Mouse (Mus musculus): ENCODE results near the gene Exoc3l4. TPM values are rescaled to one million over a fixed set of nuclear protein-coding genes. Genes with fewer than 3 reads are reported as not detected.

Gene Exoc3l4
- total RNA-seq, 4 experiments from 2014 or later, result 1.7 to 2.5 (median 2.0) TPM

DNA sequence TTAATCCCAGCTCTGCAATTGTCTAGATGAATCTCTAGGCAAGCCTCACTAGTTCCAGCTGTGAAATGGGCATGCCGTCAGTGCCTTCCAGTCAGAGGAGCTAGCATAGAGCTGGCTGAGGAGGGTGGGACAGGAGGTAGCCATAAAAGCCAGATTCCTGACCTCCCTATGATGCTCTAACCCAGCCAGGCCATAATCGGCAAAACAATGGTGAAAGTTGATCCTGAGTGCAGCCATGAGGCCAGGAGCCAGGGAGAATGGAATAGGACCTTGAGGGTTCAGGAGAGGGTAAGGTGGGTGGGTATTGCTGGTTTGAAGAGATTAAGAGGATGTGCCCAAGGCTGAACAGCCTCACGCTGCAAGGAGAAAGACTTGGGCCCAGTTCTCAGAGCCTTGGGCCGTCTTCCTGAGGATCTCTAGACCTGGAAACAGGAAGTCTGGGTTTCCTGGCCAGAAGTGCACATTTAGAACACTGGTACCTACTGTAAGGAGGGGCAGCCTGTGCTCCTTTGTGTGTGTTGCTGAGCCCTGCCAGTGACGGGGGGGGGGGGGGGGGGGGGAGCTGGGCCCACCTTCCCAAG, 16.0 kb downstream of the Exoc3l4 start:
- no peak for DNase-seq (ENCODE audit: low spot score in 2 of 2)

- no peak for DNase-seq (ENCODE audit: low spot score in 2 of 2)
These were observed 17.4 kb downstream of the Exoc3l4 start for GRCm38 (mm10) chr12:111434164-111434744.

GRCm38 (mm10) chr12:111434745-111435327, 18.0 kb downstream of the Exoc3l4 start:
- DNase-seq (ENCODE audit: low spot score in 2 of 2), result no peak

GRCm38 (mm10) chr12:111436170-111436569, 19.4 kb downstream of the Exoc3l4 start:
- no peak for DNase-seq (ENCODE audit: low spot score in 2 of 2)

GRCm38 (mm10) chr12:111436640-111437039, 19.8 kb downstream of the Exoc3l4 start:
- peak in 1 of 2 experiments; percentile 60 for DNase-seq (ENCODE audit: low spot score in 2 of 2)

DNA sequence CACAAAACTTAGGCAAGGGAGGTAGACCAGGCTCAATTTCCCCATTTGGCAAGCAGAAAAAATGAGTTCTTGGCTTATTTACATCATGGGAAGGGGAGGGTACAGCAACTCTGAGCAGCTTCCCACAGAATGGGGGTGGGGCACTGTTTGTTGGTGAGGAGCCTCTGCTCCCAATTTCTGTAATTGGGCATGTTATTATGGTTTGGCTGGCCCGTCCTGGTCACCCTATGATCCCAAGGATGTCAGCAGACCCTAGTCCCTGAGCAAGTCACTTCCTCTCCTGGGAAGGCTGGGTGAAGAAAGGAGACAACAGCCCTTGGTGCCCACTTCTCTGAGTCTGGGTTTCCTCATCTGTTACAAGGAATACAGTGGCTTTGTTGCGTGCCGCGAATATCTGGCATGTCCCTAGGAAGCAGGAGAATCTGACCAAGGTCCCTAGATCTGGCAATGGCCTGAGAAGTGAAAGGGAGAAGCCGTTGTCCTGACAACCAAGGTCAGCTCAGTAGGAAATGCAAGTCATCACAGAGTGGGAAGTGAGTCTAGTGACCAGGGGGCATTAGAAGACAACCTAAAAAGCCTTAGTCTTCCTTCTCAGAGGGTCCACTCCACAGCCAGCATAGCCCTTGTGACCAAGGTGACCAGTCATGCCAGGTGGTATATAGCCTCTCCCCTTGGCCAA, 20.5 kb downstream of the Exoc3l4 start:
- DNase-seq (ENCODE audit: low spot score in 2 of 2), result no peak

- no peak for DNase-seq (ENCODE audit: low spot score in 2 of 2)
These were observed 22.0 kb downstream of the Exoc3l4 start for GRCm38 (mm10) chr12:111438850-111439249.

DNA sequence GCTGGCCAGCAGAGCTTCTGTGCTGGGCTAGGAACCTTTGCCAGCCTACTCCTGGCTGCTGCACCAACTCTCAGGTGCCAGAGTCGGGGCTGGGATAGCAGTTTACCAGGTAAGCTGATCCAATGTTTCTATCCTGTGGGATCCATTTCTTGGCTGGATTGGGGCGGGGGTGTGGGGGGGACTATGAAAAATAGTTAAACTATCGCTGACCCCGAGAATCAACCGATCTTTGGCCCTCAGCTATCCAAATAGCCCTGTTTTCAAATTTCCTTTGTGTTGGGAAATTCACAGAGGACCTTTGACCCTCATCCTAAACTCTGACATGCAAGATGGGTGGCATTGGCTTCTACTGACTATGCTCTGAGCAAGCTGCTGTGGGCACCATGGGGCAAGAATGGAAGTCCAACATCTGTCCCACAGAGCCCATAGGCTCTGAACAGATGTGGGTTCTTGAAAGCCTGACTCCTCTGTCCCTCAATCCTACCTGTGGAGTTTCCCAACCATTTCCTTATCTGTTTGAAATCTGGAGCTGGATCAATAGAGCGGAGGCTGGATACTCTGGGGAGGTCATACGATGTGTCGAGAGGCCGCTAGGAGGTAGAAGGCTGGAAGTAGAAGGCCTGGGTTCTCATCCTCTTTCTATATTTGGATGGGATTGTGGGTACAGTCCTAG, 24.0 kb downstream of the Exoc3l4 start:
- no peak for DNase-seq (ENCODE audit: low spot score in 2 of 2)

- peak in 1 of 2 experiments; percentile 48 for DNase-seq (ENCODE audit: low spot score in 2 of 2)
These were observed 24.7 kb downstream of the Exoc3l4 start for GRCm38 (mm10) chr12:111441523-111441922.

GRCm38 (mm10) chr12:111442309-111443010, 25.6 kb downstream of the Exoc3l4 start, which contains the start of gene Tnfaip2:
Gene Tnfaip2 (plus strand): TSS chr12:111442469.
- no peak for DNase-seq (ENCODE audit: low spot score in 2 of 2)

GRCm38 (mm10) chr12:111443011-111443870, 26.4 kb downstream of the Exoc3l4 start:
- no peak for DNase-seq (ENCODE audit: low spot score in 2 of 2)

GRCm38 (mm10) chr12:111443921-111444831, 27.4 kb downstream of the Exoc3l4 start:
- no peak for DNase-seq (ENCODE audit: low spot score in 2 of 2)

DNA sequence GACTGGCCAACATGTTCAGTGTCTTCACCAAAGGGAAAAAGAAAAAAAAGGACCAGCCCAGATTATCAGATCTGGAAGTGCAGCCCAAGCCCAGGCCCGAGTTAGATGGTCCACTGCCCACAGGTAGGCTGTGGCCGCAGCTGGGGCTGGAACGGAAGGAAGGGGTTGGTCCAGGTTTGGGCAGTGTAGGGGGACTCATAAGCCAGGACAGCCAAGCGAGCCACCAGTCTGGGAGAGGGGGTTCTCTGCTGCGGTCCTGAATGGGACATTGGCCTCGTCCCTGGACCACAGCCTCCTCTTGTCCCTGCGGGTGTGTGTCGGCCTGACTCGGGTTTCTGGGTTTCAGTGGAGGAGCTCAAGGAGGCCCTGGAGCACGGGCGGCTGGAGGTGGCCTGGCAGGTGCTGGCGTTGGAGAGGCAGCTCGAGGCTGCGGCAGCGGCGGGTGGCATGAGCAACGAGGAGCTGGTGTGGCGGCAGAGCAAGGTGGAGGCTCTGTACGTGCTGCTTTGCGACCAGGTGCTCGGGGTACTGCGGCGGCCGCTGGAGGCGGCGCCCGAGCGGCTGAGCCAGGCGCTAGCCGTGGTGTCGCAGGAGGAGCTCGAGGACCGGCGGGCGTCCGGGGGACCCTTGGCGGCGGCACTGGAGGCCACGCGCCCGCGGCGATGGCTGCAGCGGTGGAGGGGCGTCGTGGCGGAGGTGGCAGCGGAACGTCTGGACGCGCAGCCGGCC, 28.5 kb downstream of the Exoc3l4 start:
- DNase-seq (ENCODE audit: low spot score in 2 of 2), result no peak

GRCm38 (mm10) chr12:111445890-111446613, 29.2 kb downstream of the Exoc3l4 start:
- no peak for DNase-seq (ENCODE audit: low spot score in 2 of 2)

- DNase-seq (ENCODE audit: low spot score in 2 of 2), result no peak
These were observed 29.9 kb downstream of the Exoc3l4 start for GRCm38 (mm10) chr12:111446745-111447144.

GRCm38 (mm10) chr12:111447350-111447749, 30.5 kb downstream of the Exoc3l4 start:
- DNase-seq (ENCODE audit: low spot score in 2 of 2), result no peak

- no peak for DNase-seq (ENCODE audit: low spot score in 2 of 2)
These were observed 31.3 kb downstream of the Exoc3l4 start for GRCm38 (mm10) chr12:111447898-111448760.
